Mouse (Mus musculus) liver, adult 2 months (tissue): ENCODE data around the gene Mex3b.

ENCODE experiments used
- CTCF ChIP-seq: fragments of 200-500 bp; IDR thresholded peaks from 2 replicates; pipeline ENCODE4 v1.5.1; 2011; ENCODE audit warnings: low read depth, low read length, control low read depth
- POLR2A ChIP-seq: fragments of 200-500 bp; IDR thresholded peaks from 2 replicates; pipeline ENCODE4 v1.6.1; 2011; ENCODE audit warnings: low read length, control low read depth; ENCODE audit not compliant: insufficient read depth; ENCODE audit errors: extremely low read depth

DNA sequence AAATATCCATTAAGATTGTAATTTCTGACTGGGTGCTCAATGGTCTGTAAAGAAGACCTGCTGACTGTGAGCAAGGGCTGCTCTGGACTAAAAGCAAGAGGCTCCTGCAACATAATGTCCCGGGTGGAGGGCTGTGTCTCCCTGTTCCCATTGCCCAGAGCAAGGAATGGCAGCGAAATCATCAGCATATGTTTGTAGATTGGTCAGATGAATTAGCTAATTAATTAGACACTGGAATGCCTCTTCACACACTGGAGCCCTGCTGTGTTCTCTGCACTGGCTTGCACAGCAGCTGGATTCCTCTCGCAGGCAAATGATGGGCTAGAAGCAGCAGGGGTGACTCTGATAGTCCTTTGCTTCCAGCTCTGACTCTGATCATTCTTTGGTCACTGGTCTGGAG is 29.6 kb downstream of the Mex3b start:
- TF ChIP-seq POLR2A: no peak
- no peak for TF ChIP-seq CTCF
